Mouse (Mus musculus) CD4-positive naive resting alpha-beta T cell, adult 57 days (primary cell): Measurements from ENCODE around the gene Cela3a. TPM values are rescaled to one million over a fixed set of nuclear protein-coding genes. Genes with fewer than 3 reads are reported as not detected.

Experiments
- total RNA-seq: library from RNA; stranded (reverse); gene quantifications from one replicate; pipeline ENCODE4 v1.2.4, GENCODE M21; 2023

Gene Cela3a
- not detected for total RNA-seq

GRCm38 (mm10) chr4:137409691-137410090, at the start of gene Cela3a:
TSS of gene Cela3a (minus strand) at chr4:137409791.

GRCm38 (mm10) chr4:137453234-137453767, 43.7 kb upstream of the Cela3a start, which contains the start of gene 1700013G24Rik:
TSS of gene 1700013G24Rik (plus strand) at chr4:137453284.

GRCm38 (mm10) chr4:137430502-137430901, 20.9 kb upstream of the Cela3a start, which contains the start of gene Cela3b:
TSS of gene Cela3b (minus strand) at chr4:137430540.

GRCm38 (mm10) chr4:137357517-137358254, 51.9 kb downstream of the Cela3a start, which contains the start of gene Cdc42:
TSS of gene Cdc42 (minus strand) at chr4:137357720.

Other genes starting within 250 kb of the Cela3a start
- 0.12 TPM for gene Wnt4, start 132.3 kb downstream of the Cela3a start, total RNA-seq
- 378 TPM for gene Cdc42, start 52.1 kb downstream of the Cela3a start, total RNA-seq
- 0.65 TPM for gene Cela3b, start 20.7 kb upstream of the Cela3a start, total RNA-seq
- not detected for gene 1700013G24Rik, start 43.5 kb upstream of the Cela3a start, total RNA-seq
- 0.68 TPM for gene Hspg2, start 59.0 kb upstream of the Cela3a start, total RNA-seq
- not detected for gene Ldlrad2, start 164.8 kb upstream of the Cela3a start, total RNA-seq
- 220 TPM for gene Usp48, start 184.0 kb upstream of the Cela3a start, total RNA-seq